Mouse (Mus musculus) G1E (cell line): ENCODE data around the gene Gm49393.

Experiments used
- CTCF ChIP-seq: IDR thresholded peaks from 2 replicates; pipeline ENCODE4 v1.5.1; 2012; ENCODE audit warnings: low read depth, low read length, inconsistent platforms, mixed read lengths
- GATA1 ChIP-seq: IDR thresholded peaks from 2 replicates; pipeline ENCODE4 v1.6.1; 2012; ENCODE audit warnings: borderline replicate concordance, low read length, inconsistent platforms, mixed read lengths
- POLR2AphosphoS5 ChIP-seq: IDR thresholded peaks from 2 replicates; pipeline ENCODE4 v1.6.1; 2012; ENCODE audit warnings: low read depth, low read length, inconsistent platforms; ENCODE audit not compliant: insufficient replicate concordance

DNA sequence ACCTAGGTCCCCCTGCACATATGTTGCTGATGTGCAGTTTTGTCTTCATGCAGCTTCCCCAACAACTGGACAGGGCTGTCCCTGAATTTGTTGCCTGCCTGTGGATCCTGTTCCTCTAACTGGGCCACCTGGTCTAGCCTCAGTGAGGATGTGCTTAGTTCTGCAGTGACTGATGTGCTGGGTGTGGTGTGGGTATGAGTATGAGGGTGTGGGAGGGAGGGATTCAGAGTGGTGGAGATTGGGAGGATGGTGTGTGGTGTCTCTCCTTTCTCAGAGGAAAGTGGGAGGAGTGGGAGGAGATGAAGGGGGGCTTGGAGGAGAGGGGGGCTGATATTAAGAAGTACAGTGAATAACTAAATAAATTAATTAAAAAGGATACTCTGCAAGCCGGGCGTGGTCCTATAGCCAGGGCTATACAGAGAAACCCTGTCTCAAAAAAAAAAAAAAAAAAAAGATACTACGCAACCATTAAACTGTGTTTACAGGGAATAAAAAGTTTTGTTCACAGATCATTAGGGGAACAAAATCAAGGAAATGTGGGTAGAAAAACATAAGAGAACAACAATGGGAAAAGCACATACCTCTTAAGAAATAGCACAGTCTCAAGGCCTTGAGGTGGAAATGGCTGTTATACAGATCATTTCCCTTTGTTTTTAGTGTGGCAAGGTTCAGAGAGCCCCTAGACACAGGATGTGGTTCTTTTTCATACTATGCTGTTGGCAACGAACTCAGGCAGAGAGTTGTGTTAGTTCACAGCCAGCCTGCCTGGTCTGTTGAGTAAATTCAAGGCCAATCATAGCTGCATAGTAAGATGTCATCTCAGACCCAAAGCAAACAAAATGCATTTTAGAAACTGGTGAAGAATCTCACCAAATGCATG lies 86.9 kb downstream of the Gm49393 start:
- no peak for TF ChIP-seq CTCF
- no peak for TF ChIP-seq POLR2AphosphoS5
- TF ChIP-seq GATA1: no peak
